27 mouse cellular contexts compared by ENCODE assay signal in the genomic region with DNA sequence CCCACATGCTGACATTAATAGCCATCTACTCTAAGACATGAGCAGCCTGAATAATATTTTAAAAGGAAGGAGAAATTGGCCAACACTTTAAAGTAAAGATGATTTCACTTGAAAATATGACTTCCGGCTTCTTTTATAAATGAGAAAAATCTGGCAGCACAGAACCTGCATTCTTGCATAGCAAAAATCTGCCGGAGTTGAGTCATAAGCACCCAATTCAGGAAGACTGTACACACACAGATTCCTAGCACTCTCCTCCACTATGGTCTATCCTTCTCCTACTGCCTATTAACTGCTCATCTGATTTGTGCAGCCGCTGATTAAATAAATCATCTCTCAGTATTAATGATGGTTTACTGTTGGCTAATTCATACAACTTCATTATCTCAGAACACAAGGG.
"Had no signal": no experiment of that assay in that cellular context is flagged by ENCODE, and none has a peak within 500 bp of the region (broad histone marks: within the 10 kb centered on the region; RNA-seq: fewer than 3 reads in every experiment).

No protein-coding gene starts in this region.

- H3K4me2 ChIP-seq: heart, embryonic 11.5 days; heart, embryonic 13.5 days; heart, embryonic 15.5 days; hindbrain, embryonic 12.5 days; hindbrain, embryonic 14.5 days; intestine, embryonic 15.5 days; limb, embryonic 12.5 days; liver, embryonic 11.5 days; liver, embryonic 13.5 days; liver, embryonic 15.5 days had no signal

- H3K4me1 ChIP-seq: heart, embryonic 13.5 days; heart, embryonic 15.5 days; hindbrain, embryonic 10.5 days; hindbrain, embryonic 12.5 days; intestine, embryonic 15.5 days; limb, embryonic 10.5 days; limb, embryonic 12.5 days; liver, embryonic 13.5 days; liver, embryonic 15.5 days had no signal

- H3K9ac ChIP-seq: heart, embryonic 13.5 days; heart, embryonic 15.5 days; hindbrain, embryonic 12.5 days; hindbrain, embryonic 14.5 days; intestine, embryonic 15.5 days; limb, embryonic 12.5 days; liver, embryonic 13.5 days; liver, embryonic 15.5 days had no signal

- H3K4me3 ChIP-seq: heart, adult 2 months; heart, embryonic 13.5 days; heart, embryonic 15.5 days; hindbrain, embryonic 10.5 days; hindbrain, embryonic 12.5 days; intestine, embryonic 15.5 days; left cerebral cortex, adult 2 months; limb, embryonic 10.5 days; limb, embryonic 12.5 days; liver, embryonic 13.5 days; liver, embryonic 15.5 days had no signal

- H3K27ac ChIP-seq: heart, adult 2 months; heart, embryonic 13.5 days; heart, embryonic 15.5 days; hindbrain, embryonic 10.5 days; hindbrain, embryonic 12.5 days; hindbrain, embryonic 14.5 days; intestine, embryonic 15.5 days; left cerebral cortex, adult 2 months; limb, embryonic 10.5 days; limb, embryonic 12.5 days; liver, embryonic 13.5 days; liver, embryonic 15.5 days had no signal

- H3K9me3 ChIP-seq: heart, embryonic 13.5 days; heart, embryonic 15.5 days; hindbrain, embryonic 10.5 days; hindbrain, embryonic 12.5 days; intestine, embryonic 15.5 days; limb, embryonic 10.5 days; limb, embryonic 12.5 days; liver, embryonic 13.5 days; liver, embryonic 15.5 days had no signal

- DNase-seq: gastrocnemius, postnatal 14 days; gastrocnemius, postnatal 36 days; heart, adult 11 months; heart, adult 2 months; heart, postnatal 14 days; heart, postnatal 4 days; kidney, adult 18-20 months; kidney, adult 8-10 months; kidney, postnatal 10 days; kidney, postnatal 25 days; kidney, postnatal 4 days; liver; liver, embryonic 13.5 days had no signal

- ATAC-seq: inflammation-experienced regulatory T-cells, adult 6 months; intestine, embryonic 15.5 days; intestine, postnatal 0 days had no signal

- H3K27me3 ChIP-seq: heart, embryonic 13.5 days; heart, embryonic 15.5 days; hindbrain, embryonic 12.5 days; intestine, embryonic 15.5 days; limb, embryonic 12.5 days; liver, embryonic 13.5 days; liver, embryonic 15.5 days had no signal

- H3K36me3 ChIP-seq: heart, embryonic 13.5 days; heart, embryonic 15.5 days; hindbrain, embryonic 10.5 days; hindbrain, embryonic 12.5 days; intestine, embryonic 15.5 days; limb, embryonic 10.5 days; limb, embryonic 12.5 days; liver, embryonic 13.5 days; liver, embryonic 15.5 days had no signal
